19 mouse cellular contexts compared by ENCODE assay signal in genomic region chr17:34362954-34363546, GRCm38 (mm10). TPM values are rescaled to one million over a fixed set of nuclear protein-coding genes. Genes with fewer than 3 reads are reported as not detected.
A peak's percentile ranks its signal among the peaks of the same experiment; 100 is the strongest.
DNase-seq lines count a peak whose midpoint lies in the region; ATAC-seq lines count a peak whose summit lies in the region.
"Had no signal": no experiment of that assay in that cellular context is flagged by ENCODE, and none has a peak within 500 bp of the region (broad histone marks: within the 10 kb centered on the region; RNA-seq: fewer than 3 reads in every experiment).

No protein-coding gene starts in this region.

- ATAC-seq in neutrophil, adult 5-6 weeks (ENCODE audit: extremely low read depth, insufficient number of reproducible peaks, low FRiP score, poor library complexity, severe bottlenecking) = 0 out of 2 replicates have a peak, but pooled peaks have one; percentile 20
- ATAC-seq: activated CD4-positive, CD25-positive, alpha-beta regulatory T cell, adult 4 months; forebrain, embryonic 15.5 days; forebrain, postnatal 0 days; Patski had no signal

- intact Hi-C loops in heart, postnatal 25 days (cut with DNase I) = no loop called here

- peak; percentile 88 for DNase-seq in heart, adult 11 months
- no peak for DNase-seq in heart, postnatal 25 days (ENCODE audit: low spot score)
- DNase-seq in embryo, embryonic 9.5 days (ENCODE audit: extremely low spot score) = no peak
- DNase-seq in kidney, postnatal 25 days = no peak
- DNase-seq: adrenal gland, adult 8-10 months; adrenal gland, postnatal 14 days; adrenal gland, postnatal 36 days; cerebellum, adult 11-12 months; cerebellum, adult 2 months; cerebellum, adult 9-10 months; cerebellum, postnatal 10 days; cerebellum, postnatal 25 days; forebrain, postnatal 0 days had no signal

RNA-seq across cellular contexts. Expression of gene Btnl2, which starts 8.4 kb away (rescaled TPM):
- under 1 TPM; 0.34 to 0.48 TPM for total RNA-seq in heart, postnatal 25 days (2021)
- 10.9 and 11.9 TPM in 2 replicates for total RNA-seq in neutrophil, adult 5-6 weeks (2017)
- total RNA-seq: forebrain, postnatal 0 days had no signal

RNA-seq across cellular contexts. Expression of gene Btnl1, which starts 13.9 kb away (rescaled TPM):
- total RNA-seq in heart, postnatal 25 days (2021) = not detected
- total RNA-seq in neutrophil, adult 5-6 weeks (2017) = 0.93 TPM in 1 of 2 replicates, not detected in the other
- total RNA-seq: adrenal gland, adult 18-20 months; adrenal gland, adult 8-10 months; adrenal gland, postnatal 14 days; adrenal gland, postnatal 36 days; forebrain, postnatal 0 days had no signal

RNA-seq across cellular contexts. Expression of gene BC051142, which starts 35.6 kb away (rescaled TPM):
- total RNA-seq in heart, postnatal 25 days (2021) = under 1 TPM in 1 of 2 experiments, not detected in 1; 0.34 TPM
- 12.5 and 14.0 TPM in 2 replicates for total RNA-seq in neutrophil, adult 5-6 weeks (2017)

RNA-seq across cellular contexts. Expression of gene H2-Eb2, which starts 37.6 kb away (rescaled TPM):
- total RNA-seq in heart, postnatal 25 days (2021) = not detected
- 52.6 and 54.0 TPM in 2 replicates for total RNA-seq in neutrophil, adult 5-6 weeks (2017)
- total RNA-seq: adrenal gland, adult 18-20 months; adrenal gland, adult 8-10 months; adrenal gland, postnatal 14 days; adrenal gland, postnatal 36 days; forebrain, postnatal 0 days had no signal

RNA-seq across cellular contexts. Expression of gene H2-Eb1, which starts 57.4 kb away (rescaled TPM):
- total RNA-seq in heart, postnatal 25 days (2021) = 10 to 100 TPM; 13.4 to 14.8 TPM
- total RNA-seq in neutrophil, adult 5-6 weeks (2017) = 2,076 and 2,332 TPM in 2 replicates
- total RNA-seq: G1E had no signal

Comparison
In these comparisons a context has a peak if more than half of its experiments do, and no peak if none do; other contexts are left out.
1. RNA of gene BC051142, which starts 35.6 kb away (total RNA-seq): 12.5 to 14.0 TPM in neutrophil, adult 5-6 weeks; 0.34 TPM in heart, postnatal 25 days; every median in the first group is over 10 times any median in the second.